19 mouse cellular contexts compared by ENCODE assay signal in genomic region chr4:153968063-153968462, GRCm38 (mm10). TPM values are rescaled to one million over a fixed set of nuclear protein-coding genes. Genes with fewer than 3 reads are reported as not detected.
DNase-seq lines count a peak whose midpoint lies in the region; ATAC-seq and TF ChIP-seq lines count a peak whose summit lies in the region.
"Had no signal": no experiment of that assay in that cellular context is flagged by ENCODE, and none has a peak within 500 bp of the region (broad histone marks: within the 10 kb centered on the region; RNA-seq: fewer than 3 reads in every experiment).

No protein-coding gene starts in this region.

- no peak overlapping the region for H3K27ac ChIP-seq in intestine, postnatal 0 days (ENCODE audit: low read depth, low read length)
- H3K27ac ChIP-seq in intestine, embryonic 15.5 days = no peak overlapping the region
- no peak overlapping the region for H3K27ac ChIP-seq in lung, postnatal 0 days (ENCODE audit: low read length)
- no peak overlapping the region for H3K27ac ChIP-seq in CH12.LX (ENCODE audit: insufficient read depth, low read depth)
- H3K27ac ChIP-seq in embryonic facial prominence, embryonic 15.5 days (replicated peaks) = peak overlapping the region; percentile 48

- peak; percentile 24; the same call in 1 of the 2 replicates for TF ChIP-seq CTCF in intestine, postnatal 0 days (IDR thresholded peaks at IDR 0.05; ENCODE audit: low read depth)
- TF ChIP-seq CTCF in lung, postnatal 0 days (IDR thresholded peaks at IDR 0.05) = 0 out of 2 replicates have a peak, but pooled peaks have one; percentile 2
- TF ChIP-seq CTCF in CH12.LX (conservative IDR thresholded peaks at IDR 0.05 in 1 of 2, IDR thresholded peaks at IDR 0.05 in 1 of 2; ENCODE audit: low read depth in 2 of 2, low read length in 2 of 2) = peak in 1 of 2 experiments; percentile 36; a peak in 2 of 4 replicates

- WGBS in intestine, postnatal 0 days = 84% methylated on average over 2 of the region's 2 CpGs
- 79% methylated on average over 2 of the region's 2 CpGs for WGBS in intestine, embryonic 15.5 days
- WGBS in lung, postnatal 0 days = 83% methylated on average over 2 of the region's 2 CpGs
- WGBS in embryonic facial prominence, embryonic 15.5 days = 74% methylated on average over 2 of the region's 2 CpGs

- H3K4me2 ChIP-seq in intestine, postnatal 0 days (replicated peaks; ENCODE audit: low read depth) = no peak overlapping the region
- no peak overlapping the region for H3K4me2 ChIP-seq in intestine, embryonic 15.5 days (replicated peaks)
- H3K4me2 ChIP-seq in lung, postnatal 0 days (replicated peaks; ENCODE audit: low read depth, low read length) = no peak overlapping the region
- H3K4me2 ChIP-seq in CH12.LX (ENCODE audit: insufficient read depth, low read depth, poor library complexity, severe bottlenecking) = no peak overlapping the region
- H3K4me2 ChIP-seq in embryonic facial prominence, embryonic 15.5 days (replicated peaks) = no peak overlapping the region
- H3K4me2 ChIP-seq: heart, embryonic 11.5 days; limb, embryonic 15.5 days had no signal

- no peaks in the 10 kb centered on the region for H3K27me3 ChIP-seq in intestine, postnatal 0 days (replicated peaks; ENCODE audit: control insufficient read depth, insufficient read depth, low read length)
- no peaks in the 10 kb centered on the region for H3K27me3 ChIP-seq in intestine, embryonic 15.5 days (replicated peaks)
- no peaks in the 10 kb centered on the region for H3K27me3 ChIP-seq in lung, postnatal 0 days (replicated peaks; ENCODE audit: insufficient read depth, low read length)
- no peaks in the 10 kb centered on the region for H3K27me3 ChIP-seq in CH12.LX (replicated peaks)
- H3K27me3 ChIP-seq in embryonic facial prominence, embryonic 15.5 days = no peaks in the 10 kb centered on the region
- H3K27me3 ChIP-seq: limb, embryonic 15.5 days; Patski had no signal

- no peaks in the 10 kb centered on the region for H3K4me1 ChIP-seq in intestine, postnatal 0 days (replicated peaks; ENCODE audit: control insufficient read depth, insufficient read depth, low read length)
- no peaks in the 10 kb centered on the region for H3K4me1 ChIP-seq in intestine, embryonic 15.5 days (replicated peaks)
- no peaks in the 10 kb centered on the region for H3K4me1 ChIP-seq in lung, postnatal 0 days (ENCODE audit: insufficient read depth, low read depth, low read length)
- H3K4me1 ChIP-seq in CH12.LX (ENCODE audit: control insufficient read depth in 1 of 2, insufficient read depth in 2 of 2) = peaks cover 3 to 10% of the 10 kb centered on the region in 2 experiments; a peak in 2 of 4 replicates
- no peaks in the 10 kb centered on the region for H3K4me1 ChIP-seq in embryonic facial prominence, embryonic 15.5 days
- H3K4me1 ChIP-seq: limb, embryonic 15.5 days had no signal

- H3K9me3 ChIP-seq in intestine, postnatal 0 days (ENCODE audit: control insufficient read depth) = no peaks in the 10 kb centered on the region
- no peaks in the 10 kb centered on the region for H3K9me3 ChIP-seq in intestine, embryonic 15.5 days
- H3K9me3 ChIP-seq in lung, postnatal 0 days (ENCODE audit: low read length) = no peaks in the 10 kb centered on the region
- H3K9me3 ChIP-seq in CH12.LX (replicated peaks; ENCODE audit: low read length) = no peaks in the 10 kb centered on the region
- no peaks in the 10 kb centered on the region for H3K9me3 ChIP-seq in embryonic facial prominence, embryonic 15.5 days (replicated peaks)
- H3K9me3 ChIP-seq: limb, embryonic 15.5 days had no signal

- ATAC-seq in intestine, postnatal 0 days = no peak
- ATAC-seq in intestine, embryonic 15.5 days = no peak
- no peak for ATAC-seq in lung, postnatal 0 days
- no peak for ATAC-seq in embryonic facial prominence, embryonic 15.5 days (ENCODE audit: insufficient number of reproducible peaks, low FRiP score, low TSS enrichment, low read depth)
- ATAC-seq: inflammation-experienced regulatory T-cells, adult 6 months; Patski had no signal

- H3K36me3 ChIP-seq in intestine, postnatal 0 days (ENCODE audit: control insufficient read depth, insufficient read depth) = peaks cover 86% of the 10 kb centered on the region
- no peaks in the 10 kb centered on the region for H3K36me3 ChIP-seq in intestine, embryonic 15.5 days
- H3K36me3 ChIP-seq in lung, postnatal 0 days (ENCODE audit: insufficient read depth, low read length) = peaks cover 25% of the 10 kb centered on the region
- peaks cover 55 to 93% of the 10 kb centered on the region in 2 experiments for H3K36me3 ChIP-seq in CH12.LX (replicated peaks in 1 of 2; ENCODE audit: control insufficient read depth in 1 of 2, insufficient read depth in 1 of 2, low read length in 1 of 2)
- H3K36me3 ChIP-seq in embryonic facial prominence, embryonic 15.5 days = peaks cover 66% of the 10 kb centered on the region

- no peaks in the 10 kb centered on the region for H3K79me2 ChIP-seq in CH12.LX (replicated peaks; ENCODE audit: control insufficient read depth, extremely low read depth, insufficient read depth, poor library complexity, severe bottlenecking)

- dilution Hi-C loops in CH12.LX (cut with MboI; ENCODE audit: extremely low pct_ligation_motif_present, extremely low pct_unique_long_range_greater_than_20kb, low sequenced_read_pairs) = no loop called here

- peak; percentile 31 for TF ChIP-seq RAD21 in CH12.LX (IDR thresholded peaks at IDR 0.05; ENCODE audit: low read depth, low read length)

- in situ Hi-C loops in CH12.LX (cut with MboI; ENCODE audit: low pct_ligation_motif_present, low pct_unique_long_range_greater_than_20kb, low sequenced_read_pairs) = no loop called here

- no peak overlapping the region for H3K4me3 ChIP-seq in intestine, postnatal 0 days (ENCODE audit: low read depth, low read length)
- no peak overlapping the region for H3K4me3 ChIP-seq in intestine, embryonic 15.5 days (replicated peaks)
- H3K4me3 ChIP-seq in lung, postnatal 0 days (ENCODE audit: low read depth, low read length) = no peak overlapping the region
- H3K4me3 ChIP-seq in CH12.LX (replicated peaks in 1 of 3; ENCODE audit: low read depth in 2 of 3, low read length in 2 of 3, poor library complexity in 1 of 3) = no peak overlapping the region
- no peak overlapping the region for H3K4me3 ChIP-seq in embryonic facial prominence, embryonic 15.5 days (replicated peaks)
- H3K4me3 ChIP-seq: limb, embryonic 15.5 days; myocyte had no signal

- no peak for DNase-seq in lung, postnatal 0 days (ENCODE audit: low spot score)
- DNase-seq in lung, postnatal 25 days (ENCODE audit: low spot score) = no peak
- DNase-seq in CH12.LX (ENCODE audit: extremely low read depth) = no peak
- no peak for DNase-seq in heart, adult 11 months
- DNase-seq: adrenal gland, postnatal 14 days; cerebellum, adult 11-12 months; heart, postnatal 10 days; lung, postnatal 4 days; right cerebral cortex, postnatal 14 days; spleen, adult 18-20 months; thymus, postnatal 4 days had no signal

- no peak for TF ChIP-seq POLR2A in CH12.LX (IDR thresholded peaks at IDR 0.05; ENCODE audit: low read depth, low read length)

- no peak for TF ChIP-seq EP300 in lung, postnatal 0 days (IDR thresholded peaks at IDR 0.05)
- no peak for TF ChIP-seq EP300 in CH12.LX (IDR thresholded peaks at IDR 0.05; ENCODE audit: low read length)

- H3K9ac ChIP-seq in intestine, postnatal 0 days (ENCODE audit: low read depth, low read length) = no peak overlapping the region
- H3K9ac ChIP-seq in intestine, embryonic 15.5 days = no peak overlapping the region
- no peak overlapping the region for H3K9ac ChIP-seq in lung, postnatal 0 days (replicated peaks; ENCODE audit: low read depth)
- H3K9ac ChIP-seq in CH12.LX (ENCODE audit: insufficient read depth, low read depth) = no peak overlapping the region
- no peak overlapping the region for H3K9ac ChIP-seq in embryonic facial prominence, embryonic 15.5 days
- H3K9ac ChIP-seq: limb, embryonic 15.5 days had no signal

RNA-seq across cellular contexts. Expression of gene Dffb, which starts 6.9 kb away (rescaled TPM):
- 6.5 and 6.7 TPM in 2 replicates for polyA plus RNA-seq in intestine, postnatal 0 days (2015; fragmentation: Nextera tagmentation; extraction: Ambion mirVana)
- polyA plus RNA-seq in intestine, embryonic 15.5 days (2015; fragmentation: Nextera tagmentation; extraction: Ambion mirVana) = 14.1 and 15.3 TPM in 2 replicates
- polyA plus RNA-seq in lung, postnatal 0 days (2015; fragmentation: Nextera tagmentation; extraction: Ambion mirVana) = 8.1 and 8.6 TPM in 2 replicates
- 12.6 and 16.2 TPM in 2 replicates for total RNA-seq in CH12.LX (2012; rRNA removed)
- total RNA-seq in CH12.LX (2014; rRNA removed) = 18.2 and 21.4 TPM in 2 replicates
- 10.7 and 11.9 TPM in 2 replicates for polyA plus RNA-seq in CH12.LX (2012; ENCODE audit: insufficient read length, low read depth)
- 12.7 and 15.0 TPM in 2 replicates for polyA plus RNA-seq in embryonic facial prominence, embryonic 15.5 days (2015; fragmentation: Nextera tagmentation; extraction: Ambion mirVana)

RNA-seq across cellular contexts. Expression of gene Cep104, which starts 6.9 kb away (rescaled TPM):
- 3.8 and 4.0 TPM in 2 replicates for polyA plus RNA-seq in intestine, postnatal 0 days (2015; fragmentation: Nextera tagmentation; extraction: Ambion mirVana)
- 10.8 and 11.0 TPM in 2 replicates for polyA plus RNA-seq in intestine, embryonic 15.5 days (2015; fragmentation: Nextera tagmentation; extraction: Ambion mirVana)
- polyA plus RNA-seq in lung, postnatal 0 days (2015; fragmentation: Nextera tagmentation; extraction: Ambion mirVana) = 9.6 and 10.1 TPM in 2 replicates
- total RNA-seq in CH12.LX (2012; rRNA removed) (7.0 and 8.7 TPM in 2 replicates), CH12.LX (2014; rRNA removed) (4.1 and 4.6 TPM in 2 replicates)
- 10.6 and 10.9 TPM in 2 replicates for polyA plus RNA-seq in CH12.LX (2012; ENCODE audit: insufficient read length, low read depth)
- 14.9 and 16.1 TPM in 2 replicates for polyA plus RNA-seq in embryonic facial prominence, embryonic 15.5 days (2015; fragmentation: Nextera tagmentation; extraction: Ambion mirVana)

RNA-seq across cellular contexts. Expression of gene A430005L14Rik, which starts 11.0 kb away (rescaled TPM):
- polyA plus RNA-seq in intestine, postnatal 0 days (2015; fragmentation: Nextera tagmentation; extraction: Ambion mirVana) = 60.8 and 62.6 TPM in 2 replicates
- 68.1 and 70.1 TPM in 2 replicates for polyA plus RNA-seq in intestine, embryonic 15.5 days (2015; fragmentation: Nextera tagmentation; extraction: Ambion mirVana)
- 57.6 and 61.5 TPM in 2 replicates for polyA plus RNA-seq in lung, postnatal 0 days (2015; fragmentation: Nextera tagmentation; extraction: Ambion mirVana)
- 41.8 and 42.3 TPM in 2 replicates for total RNA-seq in CH12.LX (2012; rRNA removed)
- 46.5 and 48.9 TPM in 2 replicates for total RNA-seq in CH12.LX (2014; rRNA removed)
- polyA plus RNA-seq in CH12.LX (2012; ENCODE audit: insufficient read length, low read depth) = 26.2 and 26.8 TPM in 2 replicates
- polyA plus RNA-seq in embryonic facial prominence, embryonic 15.5 days (2015; fragmentation: Nextera tagmentation; extraction: Ambion mirVana) = 74.7 and 79.0 TPM in 2 replicates

RNA-seq across cellular contexts. Expression of gene Lrrc47, which starts 43.5 kb away (rescaled TPM):
- polyA plus RNA-seq in intestine, postnatal 0 days (2015; fragmentation: Nextera tagmentation; extraction: Ambion mirVana) = 13.1 and 15.8 TPM in 2 replicates
- 22.3 and 23.3 TPM in 2 replicates for polyA plus RNA-seq in intestine, embryonic 15.5 days (2015; fragmentation: Nextera tagmentation; extraction: Ambion mirVana)
- polyA plus RNA-seq in lung, postnatal 0 days (2015; fragmentation: Nextera tagmentation; extraction: Ambion mirVana) = 15.2 and 15.4 TPM in 2 replicates
- total RNA-seq in CH12.LX (2012; rRNA removed) (35.0 and 40.1 TPM in 2 replicates), CH12.LX (2014; rRNA removed) (16.3 and 16.7 TPM in 2 replicates)
- polyA plus RNA-seq in CH12.LX (2012; ENCODE audit: insufficient read length, low read depth) = 96.6 and 98.0 TPM in 2 replicates
- polyA plus RNA-seq in embryonic facial prominence, embryonic 15.5 days (2015; fragmentation: Nextera tagmentation; extraction: Ambion mirVana) = 21.3 and 23.1 TPM in 2 replicates

RNA-seq across cellular contexts. Expression of gene Smim1, which starts 58.0 kb away (rescaled TPM):
- 160 and 174 TPM in 2 replicates for polyA plus RNA-seq in intestine, postnatal 0 days (2015; fragmentation: Nextera tagmentation; extraction: Ambion mirVana)
- 124 and 154 TPM in 2 replicates for polyA plus RNA-seq in intestine, embryonic 15.5 days (2015; fragmentation: Nextera tagmentation; extraction: Ambion mirVana)
- 57.9 and 59.4 TPM in 2 replicates for polyA plus RNA-seq in lung, postnatal 0 days (2015; fragmentation: Nextera tagmentation; extraction: Ambion mirVana)
- total RNA-seq in CH12.LX (2012; rRNA removed) (1.7 and 2.3 TPM in 2 replicates), CH12.LX (2014; rRNA removed) (not detected in 2 replicates)
- 0.15 and 0.16 TPM in 2 replicates for polyA plus RNA-seq in CH12.LX (2012; ENCODE audit: insufficient read length, low read depth)
- polyA plus RNA-seq in embryonic facial prominence, embryonic 15.5 days (2015; fragmentation: Nextera tagmentation; extraction: Ambion mirVana) = 28.4 TPM in 2 replicates
